In the genomic region with DNA sequence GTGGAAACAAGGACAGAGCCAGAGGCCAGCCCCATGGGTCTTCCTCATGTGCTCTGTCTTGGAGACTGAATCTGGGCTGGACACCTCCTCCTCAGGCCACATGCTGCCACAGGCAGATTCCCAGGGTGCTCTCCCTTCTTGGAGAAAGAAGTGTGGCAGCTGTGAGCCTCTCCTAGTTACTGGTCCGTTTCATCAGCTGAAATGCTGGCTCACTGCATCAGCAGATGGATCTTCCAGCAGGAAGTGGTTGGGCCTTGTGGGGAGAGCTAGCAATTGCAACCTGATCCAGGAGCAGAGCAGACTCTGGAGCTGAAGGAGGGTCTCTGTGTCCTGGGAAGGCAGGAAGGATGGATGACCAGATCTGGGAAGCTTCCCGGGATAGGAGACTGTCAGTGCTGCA, we compare ENCODE assay signal across 8 mouse cellular contexts. TPM values are rescaled to one million over a fixed set of nuclear protein-coding genes. Genes with fewer than 3 reads are reported as not detected.
DNase-seq lines count a peak whose midpoint lies in the region; ATAC-seq lines count a peak whose summit lies in the region.

No protein-coding gene starts in this region.

- intact Hi-C loops in left cerebral cortex, postnatal 4 days (cut with DNase I) = no loop called here

- DNase-seq in urinary bladder, postnatal 14 days (ENCODE audit: low spot score) = peak; percentile 48
- DNase-seq in urinary bladder, postnatal 10 days (ENCODE audit: low spot score) = no peak
- peak; percentile 62 for DNase-seq in left cerebral cortex, postnatal 4 days
- DNase-seq in right cerebral cortex, adult 18-20 months = peak; percentile 45
- DNase-seq in spleen, adult 18-20 months = no peak
- no peak for DNase-seq in natural killer cell, adult 2 months (ENCODE audit: low spot score in 2 of 2)

- ATAC-seq in frontal cortex, adult (ENCODE audit: low TSS enrichment) = peak; percentile 78
- ATAC-seq in hematopoietic stem cell, adult 5-6 weeks (replicated peaks in 1 of 2; ENCODE audit: insufficient read depth in 1 of 2, low FRiP score in 2 of 2, low TSS enrichment in 1 of 2, low read depth in 1 of 2, poor library complexity in 2 of 2, severe bottlenecking in 2 of 2) = peak; percentile 54 to 67

RNA-seq across cellular contexts. Expression of a gene that starts 50.3 kb away (rescaled TPM):
- total RNA-seq in hematopoietic stem cell, adult 5-6 weeks (2017) = not detected in 2 replicates
- 10 to 100 TPM; 32.3 to 33.9 TPM for total RNA-seq in left cerebral cortex, postnatal 4 days (2021)

RNA-seq across cellular contexts. Expression of a gene that starts 53.0 kb away (rescaled TPM):
- 13.5 and 23.7 TPM in 2 replicates for total RNA-seq in hematopoietic stem cell, adult 5-6 weeks (2017)
- total RNA-seq in left cerebral cortex, postnatal 4 days (2021) = 10 to 100 TPM; 11.3 TPM

Comparison
In these comparisons a context has a peak if more than half of its experiments do, and no peak if none do; other contexts are left out.
1. DNase-seq: peak in urinary bladder, postnatal 14 days (single experiment), left cerebral cortex, postnatal 4 days (single experiment) and right cerebral cortex, adult 18-20 months (single experiment); none in urinary bladder, postnatal 10 days (single experiment), spleen, adult 18-20 months (0 of 2) and natural killer cell, adult 2 months (0 of 2).
2. RNA of a gene that starts 50.3 kb away (total RNA-seq): 32.3 to 33.9 TPM in left cerebral cortex, postnatal 4 days; not detected in hematopoietic stem cell, adult 5-6 weeks; every median in the first group is over 10 times any median in the second.